Mouse (Mus musculus): ENCODE measurements around the gene Igfbp6. TPM values are rescaled to one million over a fixed set of nuclear protein-coding genes. Genes with fewer than 3 reads are reported as not detected.

Gene Igfbp6
- 0.15 TPM in 1 of 2 replicates, not detected in the other for total RNA-seq (2017)

DNA sequence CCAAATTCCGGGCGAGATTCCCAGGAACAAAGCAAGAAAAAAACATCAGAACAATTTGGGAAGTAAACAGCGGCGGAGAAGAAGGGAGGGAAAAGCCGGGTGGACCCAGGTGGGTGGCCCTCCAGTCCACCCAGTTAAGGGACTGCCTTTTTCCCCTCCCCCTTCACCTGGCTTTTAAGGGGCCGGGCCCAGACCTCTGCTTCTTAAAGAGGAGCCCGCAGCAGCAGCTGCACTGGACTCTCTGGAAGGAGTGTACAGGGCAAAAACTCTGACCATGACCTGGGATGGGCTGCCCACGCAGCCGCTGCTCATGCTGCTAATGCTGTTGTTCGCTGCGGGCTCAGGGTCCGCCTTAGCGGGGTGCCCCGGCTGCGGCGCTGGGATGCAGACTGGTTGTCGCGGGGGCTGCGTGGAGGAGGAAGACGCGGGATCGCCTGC is at the start of gene Igfbp6:
Gene Igfbp6, plus strand, starts transcription at position 89 of the 438 bp plus-strand sequence.
- ATAC-seq (replicated peaks in 1 of 2; ENCODE audit: insufficient read depth in 1 of 2, low FRiP score in 2 of 2, low TSS enrichment in 1 of 2, low read depth in 1 of 2, poor library complexity in 2 of 2, severe bottlenecking in 2 of 2): no peak

DNA sequence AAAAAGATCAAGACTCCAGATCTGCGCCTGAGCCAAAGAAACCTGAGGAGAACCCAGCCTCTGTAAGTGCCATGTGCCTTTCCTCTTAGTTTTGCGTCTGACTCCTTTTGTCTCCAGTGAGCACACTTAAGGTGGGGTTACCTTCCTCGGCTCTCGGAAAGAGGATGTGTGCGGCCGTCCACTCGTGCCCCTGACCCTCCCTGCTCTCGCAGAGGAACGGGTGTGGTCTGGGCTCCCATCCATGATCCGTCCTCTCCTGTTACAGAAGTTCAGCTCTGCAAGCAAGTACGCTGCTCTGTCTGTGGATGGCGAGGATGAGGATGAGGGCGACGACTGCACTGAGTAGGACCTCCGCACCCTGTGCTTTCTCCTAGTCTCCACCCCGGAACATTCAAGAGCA is 49.2 kb upstream of the Igfbp6 start:
- no peak for ATAC-seq (replicated peaks in 1 of 2; ENCODE audit: insufficient read depth in 1 of 2, low FRiP score in 2 of 2, low TSS enrichment in 1 of 2, low read depth in 1 of 2, poor library complexity in 2 of 2, severe bottlenecking in 2 of 2)

DNA sequence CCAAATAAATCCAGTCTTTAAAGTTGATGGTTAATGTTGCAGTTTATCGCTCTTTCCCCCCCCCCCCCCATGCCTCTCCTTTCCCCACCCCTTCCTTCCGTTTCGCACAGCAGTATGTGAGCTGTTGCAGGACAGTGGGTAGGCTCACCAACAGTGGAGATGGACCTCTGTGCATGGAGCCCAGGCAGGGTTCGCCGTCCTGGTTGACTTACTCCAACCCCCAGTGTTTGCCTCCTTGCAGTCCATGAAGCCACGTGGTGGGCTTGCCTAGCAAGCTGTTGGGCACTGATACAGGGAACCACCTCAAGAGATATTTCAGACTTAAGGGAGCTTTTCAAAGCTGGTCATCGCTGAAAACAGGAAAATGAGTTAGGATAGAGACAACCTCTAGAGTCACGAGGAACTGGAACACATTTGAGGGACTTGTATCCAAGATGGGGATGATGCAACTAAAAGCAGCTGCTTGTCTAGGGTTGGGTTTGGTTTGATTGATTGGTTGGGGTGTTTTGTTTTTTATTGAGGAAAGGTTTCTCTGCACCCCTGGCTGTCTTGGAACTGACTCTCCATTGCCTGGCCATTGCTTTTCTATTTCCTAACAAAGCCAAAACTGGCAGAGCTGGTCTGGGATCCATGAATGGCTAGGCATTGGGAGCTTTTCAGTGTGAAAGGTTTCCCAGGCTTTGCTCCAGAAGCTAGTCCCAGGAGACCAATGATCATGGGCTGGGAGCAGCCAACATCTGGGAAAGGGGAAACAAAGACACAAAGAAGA is 46.8 kb upstream of the Igfbp6 start:
- ATAC-seq (replicated peaks in 1 of 2; ENCODE audit: insufficient read depth in 1 of 2, low FRiP score in 2 of 2, low TSS enrichment in 1 of 2, low read depth in 1 of 2, poor library complexity in 2 of 2, severe bottlenecking in 2 of 2): no peak

DNA sequence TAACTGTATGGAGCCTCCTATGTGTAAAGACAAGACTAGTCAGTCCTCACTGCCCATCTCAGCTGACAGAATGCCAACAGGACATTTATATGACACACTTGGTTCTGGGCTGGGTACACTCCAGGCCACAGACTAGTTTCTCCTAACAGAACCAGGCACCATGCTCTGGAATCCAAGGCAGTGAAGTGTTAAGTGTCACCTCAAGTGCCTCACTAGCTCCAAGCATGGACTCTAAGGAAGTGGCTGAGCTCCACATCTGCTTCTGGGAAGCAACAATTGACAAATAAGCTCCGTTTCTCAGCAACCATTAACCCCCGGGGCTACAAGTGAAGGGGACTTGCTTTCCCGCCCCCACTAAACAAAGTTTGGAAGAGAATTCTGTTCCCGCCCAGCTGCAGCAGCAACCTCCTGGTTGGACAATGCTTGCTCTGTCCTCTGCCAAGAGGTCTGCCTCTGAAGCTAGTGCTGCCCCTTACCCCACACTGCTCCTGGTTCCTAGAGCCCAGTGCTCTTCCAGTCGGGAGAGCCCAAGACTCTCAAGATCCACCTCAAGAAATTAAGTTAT is 46.1 kb upstream of the Igfbp6 start:
- ATAC-seq (replicated peaks in 1 of 2; ENCODE audit: insufficient read depth in 1 of 2, low FRiP score in 2 of 2, low TSS enrichment in 1 of 2, low read depth in 1 of 2, poor library complexity in 2 of 2, severe bottlenecking in 2 of 2): no peak

DNA sequence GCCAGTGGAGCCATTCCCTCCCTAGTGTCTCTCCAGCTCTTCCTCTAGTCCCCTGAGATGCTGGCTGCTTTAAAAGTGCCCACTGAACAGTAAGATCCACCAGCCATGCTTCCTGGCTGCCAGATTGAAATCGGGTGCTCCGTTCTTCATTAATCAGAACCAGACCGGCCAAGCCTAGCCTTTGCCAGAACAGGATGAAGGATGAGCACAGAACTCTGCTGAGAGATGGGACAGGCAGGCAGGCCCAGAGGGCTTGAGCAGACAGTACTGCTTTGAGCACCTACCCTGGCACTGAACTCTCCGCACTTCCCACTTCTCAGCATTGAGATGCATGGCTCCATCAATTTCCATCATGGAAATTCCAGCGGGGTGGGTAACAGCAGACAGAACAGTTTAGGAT is 44.9 kb upstream of the Igfbp6 start:
- ATAC-seq (replicated peaks in 1 of 2; ENCODE audit: insufficient read depth in 1 of 2, low FRiP score in 2 of 2, low TSS enrichment in 1 of 2, low read depth in 1 of 2, poor library complexity in 2 of 2, severe bottlenecking in 2 of 2): no peak

DNA sequence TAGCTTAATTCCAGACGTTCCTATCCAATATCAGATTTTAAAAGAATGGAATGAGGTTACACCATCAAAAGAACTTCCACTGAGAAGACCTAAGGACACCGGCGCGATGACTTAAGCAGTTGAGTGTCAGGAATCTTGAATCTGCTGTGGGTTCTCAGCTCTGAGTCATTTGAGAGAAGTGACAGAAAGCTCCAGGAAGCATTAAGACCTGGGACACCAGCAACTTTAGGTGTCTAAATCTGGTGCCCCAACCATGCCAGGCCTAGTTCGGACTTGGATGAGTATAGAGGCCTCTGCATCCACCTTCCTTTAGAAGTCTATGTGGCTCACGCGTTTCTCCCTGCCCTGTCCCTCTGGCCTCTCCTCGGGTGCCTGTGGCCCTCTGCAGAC is 44.4 kb upstream of the Igfbp6 start:
- ATAC-seq (replicated peaks in 1 of 2; ENCODE audit: insufficient read depth in 1 of 2, low FRiP score in 2 of 2, low TSS enrichment in 1 of 2, low read depth in 1 of 2, poor library complexity in 2 of 2, severe bottlenecking in 2 of 2): no peak

DNA sequence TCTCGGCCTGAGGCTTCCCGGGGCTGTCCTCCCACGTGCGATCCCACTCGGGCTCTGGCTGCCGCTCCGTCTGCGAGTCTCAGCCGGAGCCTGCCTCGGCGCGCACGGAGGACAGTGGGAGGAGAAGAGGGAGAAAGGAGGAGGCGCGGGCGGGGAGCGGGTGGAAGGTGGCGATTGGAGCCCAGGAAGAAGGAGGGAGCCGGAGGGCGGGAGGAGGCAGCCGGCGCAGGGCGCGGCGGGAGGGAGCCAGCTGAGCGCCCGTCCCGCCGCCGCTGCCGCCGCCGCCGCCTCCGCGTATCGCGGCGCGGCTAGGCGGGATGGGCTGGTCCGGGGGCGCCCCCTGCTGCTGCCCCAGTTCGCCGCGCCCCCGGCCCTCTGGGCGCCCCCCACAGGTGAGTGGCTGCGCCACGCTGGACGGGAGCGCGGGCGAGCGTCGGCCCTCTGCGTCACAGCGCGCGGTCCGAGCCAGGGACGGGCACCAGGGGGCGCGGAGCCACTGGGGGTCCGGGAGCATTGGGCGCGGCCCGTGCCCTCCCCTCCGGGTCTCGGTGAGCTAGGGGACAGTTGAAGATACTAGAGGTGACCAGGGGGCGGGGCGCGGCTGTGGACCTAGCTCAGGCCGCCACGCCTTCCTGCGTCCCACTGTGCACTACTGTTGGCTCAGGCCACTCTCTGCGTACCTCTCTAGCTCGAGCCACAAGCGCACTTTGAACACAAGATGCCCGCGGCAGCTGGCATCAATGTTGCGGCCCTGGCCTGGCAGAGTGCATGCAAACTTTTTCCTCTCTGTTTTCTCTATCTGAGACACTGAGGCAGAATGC is 43.8 kb upstream of the Igfbp6 start, which contains the start of gene Tns2:
Gene Tns2, plus strand, starts transcription at position 253 of the 821 bp plus-strand sequence.
- peak in 1 of 2 experiments; percentile 40; a peak in 2 of 4 replicates for ATAC-seq (replicated peaks in 1 of 2; ENCODE audit: insufficient read depth in 1 of 2, low FRiP score in 2 of 2, low TSS enrichment in 1 of 2, low read depth in 1 of 2, poor library complexity in 2 of 2, severe bottlenecking in 2 of 2)

DNA sequence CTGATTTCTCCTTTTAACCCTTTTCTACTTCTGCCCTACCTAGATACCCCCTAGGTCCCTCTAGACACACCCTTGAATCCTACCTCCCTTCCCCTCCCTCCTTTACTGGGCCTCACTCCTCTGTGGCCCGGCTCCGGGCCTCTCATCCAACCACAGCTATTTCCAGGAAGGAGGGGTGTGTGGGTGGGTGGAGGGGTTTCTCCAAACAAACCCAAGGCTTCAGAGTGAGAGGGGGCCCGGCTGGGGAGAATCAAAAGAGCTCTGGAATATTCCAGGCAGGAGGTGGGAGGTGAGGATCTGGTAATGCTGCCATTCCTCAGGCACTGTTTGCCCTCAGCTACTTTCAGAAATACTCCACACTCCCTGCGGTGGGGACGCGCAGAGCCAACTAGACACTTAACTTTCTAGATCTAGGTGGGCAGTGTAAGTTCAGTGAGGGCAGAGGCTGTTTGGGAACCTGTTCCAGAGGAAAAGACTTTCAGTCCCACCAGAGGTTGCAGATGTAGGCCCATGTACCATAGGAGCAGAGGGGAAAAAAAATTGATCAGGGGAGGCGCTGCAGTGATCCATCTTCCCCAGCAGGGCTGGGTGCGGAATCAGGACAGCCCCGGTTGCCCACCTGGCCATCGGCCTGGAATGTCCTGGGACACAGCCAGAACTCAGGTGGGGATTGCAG is 43.0 kb upstream of the Igfbp6 start:
- no peak for ATAC-seq (replicated peaks in 1 of 2; ENCODE audit: insufficient read depth in 1 of 2, low FRiP score in 2 of 2, low TSS enrichment in 1 of 2, low read depth in 1 of 2, poor library complexity in 2 of 2, severe bottlenecking in 2 of 2)

DNA sequence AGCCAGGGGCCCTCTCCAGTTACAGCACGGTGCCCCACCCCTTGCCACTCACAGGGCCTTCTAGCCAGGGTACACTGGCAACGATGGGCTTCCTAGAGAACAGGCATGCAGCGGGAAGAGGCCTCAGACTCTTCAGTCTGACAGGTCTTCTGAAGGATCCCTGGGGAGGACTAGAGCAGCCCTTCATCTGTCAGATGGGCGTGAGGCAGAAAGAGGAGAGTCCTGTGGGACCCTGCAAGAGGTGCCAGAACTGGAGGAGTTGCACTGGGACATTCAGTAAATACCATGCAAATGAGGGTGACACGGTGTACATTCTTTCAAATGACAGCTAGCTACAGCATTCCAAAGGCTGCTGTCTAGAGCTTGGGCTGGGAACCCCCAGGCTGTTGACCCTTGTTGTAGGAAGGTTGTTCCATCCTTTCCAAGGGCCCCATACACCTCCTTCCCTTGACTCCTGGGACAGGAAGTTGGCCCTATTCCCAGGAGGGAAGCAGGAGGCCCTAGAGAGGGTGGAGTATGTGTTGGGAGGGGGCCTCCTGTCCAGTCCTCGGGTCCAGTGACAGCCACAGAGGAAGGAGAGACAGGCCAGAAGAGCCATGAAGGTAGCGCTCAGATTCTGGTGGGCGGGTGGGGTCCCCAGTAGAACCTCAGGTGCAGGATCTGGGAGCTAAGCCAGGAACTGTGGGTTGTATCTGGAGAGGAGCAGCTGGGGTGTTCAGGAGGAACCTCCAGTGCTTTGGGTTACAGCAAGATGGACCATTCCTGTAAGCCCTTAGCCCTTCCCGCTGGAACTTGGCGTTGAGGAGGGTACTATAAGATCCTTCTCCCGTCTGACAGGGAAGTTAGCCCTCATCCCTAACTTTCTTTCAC is 42.3 kb upstream of the Igfbp6 start:
- ATAC-seq (replicated peaks in 1 of 2; ENCODE audit: insufficient read depth in 1 of 2, low FRiP score in 2 of 2, low TSS enrichment in 1 of 2, low read depth in 1 of 2, poor library complexity in 2 of 2, severe bottlenecking in 2 of 2): no peak

DNA sequence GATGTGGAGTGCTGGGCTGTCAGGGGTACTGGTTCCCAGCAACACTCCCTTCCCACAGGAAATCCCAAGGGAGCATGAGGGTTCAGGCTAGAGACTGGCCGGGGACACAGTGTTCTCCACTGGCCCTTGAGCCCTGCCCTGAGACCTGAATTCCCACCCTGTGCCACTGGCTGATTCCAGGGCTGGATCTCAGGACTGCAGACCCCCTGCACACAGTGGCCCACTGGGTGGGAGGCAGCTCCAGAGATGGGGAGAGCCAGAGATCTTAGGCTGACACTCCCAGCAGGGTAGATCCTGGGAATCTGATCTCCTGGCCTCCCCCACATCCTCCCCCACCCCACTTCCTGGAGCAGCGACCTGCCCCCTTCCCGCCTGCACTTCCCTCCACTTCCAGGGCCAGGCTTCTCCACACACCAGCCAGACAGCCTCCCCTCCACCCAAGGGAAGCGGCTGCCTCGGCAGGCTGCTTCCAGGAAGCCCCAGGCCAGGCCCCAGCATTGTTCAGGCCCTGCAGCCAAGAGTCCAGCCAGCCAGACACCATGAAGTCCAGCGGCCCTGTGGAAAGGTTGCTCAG is 41.5 kb upstream of the Igfbp6 start:
- no peak for ATAC-seq (replicated peaks in 1 of 2; ENCODE audit: insufficient read depth in 1 of 2, low FRiP score in 2 of 2, low TSS enrichment in 1 of 2, low read depth in 1 of 2, poor library complexity in 2 of 2, severe bottlenecking in 2 of 2)

DNA sequence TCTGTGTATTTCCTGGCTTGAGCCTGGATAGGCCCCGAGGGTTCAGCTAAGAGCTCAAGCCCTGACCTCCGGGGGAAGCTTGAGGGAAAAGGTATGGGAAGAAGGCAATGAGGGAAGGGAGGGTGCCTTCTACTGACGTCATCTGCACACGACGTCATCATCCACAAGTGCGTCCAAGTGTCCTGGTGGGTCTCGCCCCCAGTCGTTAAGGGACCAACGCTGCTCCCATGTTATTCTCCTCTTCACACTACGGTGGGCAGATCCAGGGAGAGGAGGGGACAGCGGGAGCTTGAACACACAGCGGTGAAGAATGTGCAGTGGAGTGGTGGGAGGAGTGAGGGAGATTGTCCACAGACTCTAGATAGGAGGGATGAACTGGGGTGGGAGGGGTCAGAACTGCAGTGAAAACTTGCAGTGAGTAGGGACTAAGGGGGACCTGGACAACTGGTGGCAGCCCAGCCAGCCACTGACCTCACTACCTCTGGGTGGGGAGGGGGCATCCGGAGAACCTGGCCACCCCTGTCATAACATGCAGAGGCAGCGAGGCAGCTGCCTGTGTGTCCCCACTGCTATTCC is 40.7 kb upstream of the Igfbp6 start:
- no peak for ATAC-seq (replicated peaks in 1 of 2; ENCODE audit: insufficient read depth in 1 of 2, low FRiP score in 2 of 2, low TSS enrichment in 1 of 2, low read depth in 1 of 2, poor library complexity in 2 of 2, severe bottlenecking in 2 of 2)

DNA sequence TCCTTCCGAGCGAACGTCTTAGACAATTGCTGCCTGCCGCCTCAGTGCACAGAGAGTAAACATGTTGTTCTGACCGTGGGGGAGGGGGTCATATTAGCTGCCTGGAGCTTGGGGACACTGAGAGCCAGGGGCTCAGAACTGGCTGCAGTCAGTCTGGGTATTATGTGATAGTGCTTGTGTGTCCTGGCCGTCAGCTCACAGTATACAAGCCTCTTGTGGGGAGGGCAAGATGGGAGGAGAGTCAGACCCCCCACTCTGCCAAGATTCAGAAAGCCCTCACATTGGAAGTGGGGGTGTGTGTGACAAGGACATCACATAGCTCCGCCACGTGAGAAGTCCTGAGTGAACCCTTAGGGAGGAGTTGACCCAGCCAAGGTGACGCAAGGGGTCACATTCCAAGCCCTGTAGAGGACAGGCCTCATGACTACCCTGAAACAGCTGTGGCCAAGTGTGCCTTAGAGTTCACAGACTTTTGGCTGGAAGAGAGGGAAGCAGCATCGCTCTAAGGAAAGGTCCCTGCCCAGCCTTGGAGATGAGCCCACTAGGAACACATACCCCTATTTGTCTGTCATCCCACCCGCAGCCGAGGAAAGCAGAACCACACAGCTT is 40.1 kb upstream of the Igfbp6 start:
- ATAC-seq (replicated peaks in 1 of 2; ENCODE audit: insufficient read depth in 1 of 2, low FRiP score in 2 of 2, low TSS enrichment in 1 of 2, low read depth in 1 of 2, poor library complexity in 2 of 2, severe bottlenecking in 2 of 2): no peak

DNA sequence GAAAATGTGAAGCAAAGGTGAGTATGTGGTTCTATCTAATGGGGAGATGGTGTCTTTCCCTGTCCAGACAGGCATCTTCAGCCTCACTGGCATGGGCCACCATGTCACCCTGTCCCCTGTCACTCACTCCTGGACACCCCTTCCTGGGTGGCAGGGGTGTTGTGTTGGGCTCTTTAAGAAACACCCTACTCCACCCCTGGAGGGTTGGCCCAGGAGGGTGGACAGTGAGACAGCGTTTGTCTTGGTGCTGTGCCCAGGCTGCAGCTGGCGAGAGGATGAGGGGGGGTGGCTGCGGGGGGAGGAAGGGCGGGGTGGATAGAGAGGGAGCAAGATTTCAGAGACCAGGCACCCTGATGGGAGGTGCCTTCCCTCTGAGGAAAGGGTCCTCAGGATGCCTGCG is 38.8 kb upstream of the Igfbp6 start:
- no peak for ATAC-seq (replicated peaks in 1 of 2; ENCODE audit: insufficient read depth in 1 of 2, low FRiP score in 2 of 2, low TSS enrichment in 1 of 2, low read depth in 1 of 2, poor library complexity in 2 of 2, severe bottlenecking in 2 of 2)

DNA sequence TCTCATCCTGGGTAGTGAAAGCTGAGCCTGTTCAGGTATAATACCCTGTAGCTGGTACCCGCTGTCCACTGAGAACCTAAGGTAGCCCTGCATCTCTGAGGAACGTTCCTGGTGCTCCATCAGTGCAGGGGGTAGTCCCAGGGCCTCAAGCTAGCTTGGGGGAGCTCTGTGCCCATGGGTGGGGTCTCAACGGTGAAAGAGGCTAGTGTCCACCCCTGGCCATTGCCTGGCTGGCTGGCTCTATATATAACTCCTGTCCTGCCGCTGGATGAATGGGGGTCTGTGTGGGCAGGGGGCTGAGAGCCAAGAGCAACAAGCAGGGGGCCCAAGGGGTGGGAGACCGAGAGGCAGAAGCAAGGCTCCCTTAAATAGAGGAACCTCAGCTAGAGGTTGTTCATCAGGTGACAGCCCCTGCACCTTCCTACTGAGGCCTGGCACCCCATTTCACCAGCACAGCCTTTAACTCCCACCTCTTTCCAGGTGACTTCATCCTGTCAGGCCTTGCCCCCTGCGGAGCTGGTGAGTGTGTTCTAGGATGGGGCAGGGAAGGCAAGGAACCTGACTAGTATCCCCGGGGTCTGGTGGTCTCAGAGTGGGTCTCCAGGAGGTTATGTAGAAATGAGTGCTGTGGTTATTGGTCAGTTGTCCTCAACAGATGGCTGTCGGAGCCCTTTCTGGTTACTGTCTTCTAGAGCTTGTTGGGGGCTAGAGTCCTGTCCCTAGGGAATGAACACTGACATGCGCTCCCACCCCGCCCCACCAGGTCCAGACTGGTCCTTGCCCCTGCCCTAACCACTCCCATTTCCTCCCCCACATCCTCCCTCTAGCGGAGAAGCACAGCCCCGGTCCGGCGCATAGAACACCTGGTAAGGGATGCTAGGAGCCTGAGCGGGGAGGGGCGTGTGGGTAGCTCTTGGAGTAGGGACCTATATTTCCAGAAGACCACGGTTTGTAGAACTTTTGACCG is 38.1 kb upstream of the Igfbp6 start:
- ATAC-seq (replicated peaks in 1 of 2; ENCODE audit: insufficient read depth in 1 of 2, low FRiP score in 2 of 2, low TSS enrichment in 1 of 2, low read depth in 1 of 2, poor library complexity in 2 of 2, severe bottlenecking in 2 of 2): 0 out of 4 replicates have a peak, but pooled peaks of 1 of the 2 experiments have one; percentile 29
